ENCODE assay signal across 9 mouse cellular contexts in genomic region chr17:35021842-35022477, GRCm38 (mm10). TPM values are rescaled to one million over a fixed set of nuclear protein-coding genes. Genes with fewer than 3 reads are reported as not detected.
DNase-seq lines count a peak whose midpoint lies in the region; ATAC-seq lines count a peak whose summit lies in the region.
"Had no signal": no experiment of that assay in that cellular context is flagged by ENCODE, and none has a peak within 500 bp of the region (broad histone marks: within the 10 kb centered on the region; RNA-seq: fewer than 3 reads in every experiment).

No protein-coding gene starts in this region.

- H3K4me1 ChIP-seq in kidney, embryonic 14.5 days (ENCODE audit: control insufficient read depth, insufficient read depth, low read length), result peaks cover 16% of the 10 kb centered on the region
- H3K4me1 ChIP-seq in limb, embryonic 11.5 days (ENCODE audit: control insufficient read depth, insufficient read depth, low read length), result 0 out of 2 replicates have a peak, but pooled peaks cover 2% of the 10 kb centered on the region

- no peak overlapping the region for H3K4me2 ChIP-seq in kidney, embryonic 14.5 days (replicated peaks; ENCODE audit: low read depth, low read length)
- peak overlapping the region; percentile 22; the same call in 1 of the 2 replicates for H3K4me2 ChIP-seq in limb, embryonic 11.5 days (ENCODE audit: low read depth, severe bottlenecking)

- H3K9me3 ChIP-seq in kidney, embryonic 14.5 days (ENCODE audit: control insufficient read depth, low read length), result no peaks in the 10 kb centered on the region
- no peaks in the 10 kb centered on the region for H3K9me3 ChIP-seq in limb, embryonic 11.5 days (ENCODE audit: control insufficient read depth, low read length)
- H3K9me3 ChIP-seq: neural tube, embryonic 13.5 days had no signal

- H3K36me3 ChIP-seq in kidney, embryonic 14.5 days (ENCODE audit: control insufficient read depth, insufficient read depth, low read length), result no peaks in the 10 kb centered on the region; the same call in 1 of the 2 replicates
- no peaks in the 10 kb centered on the region for H3K36me3 ChIP-seq in limb, embryonic 11.5 days (ENCODE audit: control insufficient read depth, insufficient read depth, low read length)

- H3K4me3 ChIP-seq in kidney, embryonic 14.5 days (ENCODE audit: low read length), result no peak overlapping the region
- no peak overlapping the region for H3K4me3 ChIP-seq in limb, embryonic 11.5 days (ENCODE audit: low read depth, low read length)
- H3K4me3 ChIP-seq: neural tube, embryonic 13.5 days had no signal

- no peak for ATAC-seq in kidney, embryonic 14.5 days (ENCODE audit: low FRiP score, low TSS enrichment)
- ATAC-seq in limb, embryonic 11.5 days (ENCODE audit: insufficient number of reproducible peaks, low FRiP score, low TSS enrichment, low read depth), result no peak
- peak; percentile 76 for ATAC-seq in megakaryocyte-erythroid progenitor cell, adult 5-6 weeks (replicated peaks; ENCODE audit: low FRiP score, low TSS enrichment, poor library complexity, severe bottlenecking)

- WGBS in kidney, embryonic 14.5 days, result 66% methylated on average over 6 of the region's 6 CpGs
- WGBS in limb, embryonic 11.5 days, result 70% methylated on average over 6 of the region's 6 CpGs

- H3K9ac ChIP-seq in kidney, embryonic 14.5 days (ENCODE audit: low read depth, low read length), result no peak overlapping the region
- H3K9ac ChIP-seq in limb, embryonic 11.5 days (ENCODE audit: low read length), result no peak overlapping the region

- DNase-seq in kidney, adult 8-10 months, result no peak
- peak; percentile 58 to 63 for DNase-seq in heart, adult 18-20 months
- no peak for DNase-seq in limb, embryonic 11.5 days (ENCODE audit: low spot score)
- no peak for DNase-seq in urinary bladder, postnatal 10 days (ENCODE audit: low spot score)
- DNase-seq in cerebellum, adult 8-10 months, result no peak
- no peak for DNase-seq in adrenal gland, adult 2 months

- H3K27me3 ChIP-seq in kidney, embryonic 14.5 days (ENCODE audit: control insufficient read depth, insufficient read depth, low read length), result no peaks in the 10 kb centered on the region
- H3K27me3 ChIP-seq in limb, embryonic 11.5 days (ENCODE audit: control insufficient read depth, insufficient read depth, low read length), result no peaks in the 10 kb centered on the region
- H3K27me3 ChIP-seq: neural tube, embryonic 13.5 days had no signal

- peak overlapping the region; percentile 73; the same call in 1 of the 2 replicates for H3K27ac ChIP-seq in kidney, embryonic 14.5 days (ENCODE audit: low read depth, low read length)
- H3K27ac ChIP-seq in limb, embryonic 11.5 days (replicated peaks; ENCODE audit: low read depth, low read length), result no peak overlapping the region
- H3K27ac ChIP-seq: neural tube, embryonic 13.5 days had no signal

RNA-seq across cellular contexts. Expression of gene Vwa7, which starts 5.6 kb away (rescaled TPM):
- polyA plus RNA-seq in kidney, embryonic 14.5 days (2014; fragmentation: Nextera tagmentation; extraction: Ambion mirVana), result 0.13 and 0.28 TPM in 2 replicates
- total RNA-seq in heart, adult 18-20 months (2021), result 10 to 100 TPM; 13.1 to 14.1 TPM
- 0.07 and 0.16 TPM in 2 replicates for polyA plus RNA-seq in limb, embryonic 11.5 days (2014; fragmentation: Nextera tagmentation; extraction: Ambion mirVana)
- 0.31 and 0.54 TPM in 2 replicates for total RNA-seq in megakaryocyte-erythroid progenitor cell, adult 5-6 weeks (2014; fragmentation: Nextera tagmentation)
- 0.15 and 0.19 TPM in 2 replicates for total RNA-seq in megakaryocyte-erythroid progenitor cell, adult 5-6 weeks (2017)
- total RNA-seq in adrenal gland, adult 2 months (2021), result under 1 TPM; 0.26 to 0.55 TPM
- 0.97 and 1.8 TPM in 2 replicates for polyA plus RNA-seq in adrenal gland, adult 2 months (2012; rRNA removed)

RNA-seq across cellular contexts. Expression of gene Sapcd1, which starts 5.9 kb away (rescaled TPM):
- polyA plus RNA-seq in kidney, embryonic 14.5 days (2014; fragmentation: Nextera tagmentation; extraction: Ambion mirVana), result 6.6 and 10.9 TPM in 2 replicates
- not detected for total RNA-seq in heart, adult 18-20 months (2021)
- 1.4 TPM in 2 replicates for polyA plus RNA-seq in limb, embryonic 11.5 days (2014; fragmentation: Nextera tagmentation; extraction: Ambion mirVana)
- total RNA-seq in megakaryocyte-erythroid progenitor cell, adult 5-6 weeks (2014; fragmentation: Nextera tagmentation), result 9.4 and 14.7 TPM in 2 replicates
- total RNA-seq in megakaryocyte-erythroid progenitor cell, adult 5-6 weeks (2017), result 4.2 TPM in 1 of 2 replicates, not detected in the other
- total RNA-seq in adrenal gland, adult 2 months (2021), result under 1 TPM in 1 of 2 experiments, not detected in 1; 0.79 TPM
- polyA plus RNA-seq in adrenal gland, adult 2 months (2012; rRNA removed), result 0.83 and 2.0 TPM in 2 replicates

RNA-seq across cellular contexts. Expression of gene Vars, which starts 21.2 kb away (rescaled TPM):
- polyA plus RNA-seq in kidney, embryonic 14.5 days (2014; fragmentation: Nextera tagmentation; extraction: Ambion mirVana), result 96.4 and 137 TPM in 2 replicates
- total RNA-seq in heart, adult 18-20 months (2021), result 10 to 100 TPM; 32.4 to 35.1 TPM
- polyA plus RNA-seq in limb, embryonic 11.5 days (2014; fragmentation: Nextera tagmentation; extraction: Ambion mirVana), result 124 and 140 TPM in 2 replicates
- total RNA-seq in megakaryocyte-erythroid progenitor cell, adult 5-6 weeks (2014; fragmentation: Nextera tagmentation), result 137 and 213 TPM in 2 replicates
- total RNA-seq in megakaryocyte-erythroid progenitor cell, adult 5-6 weeks (2017), result 226 and 342 TPM in 2 replicates
- total RNA-seq in adrenal gland, adult 2 months (2021), result 10 to 100 TPM; 57.9 to 60.2 TPM
- polyA plus RNA-seq in adrenal gland, adult 2 months (2012; rRNA removed), result 178 and 214 TPM in 2 replicates

RNA-seq across cellular contexts. Expression of gene Msh5, which starts 24.6 kb away (rescaled TPM):
- 4.9 and 5.9 TPM in 2 replicates for polyA plus RNA-seq in kidney, embryonic 14.5 days (2014; fragmentation: Nextera tagmentation; extraction: Ambion mirVana)
- total RNA-seq in heart, adult 18-20 months (2021), result not detected
- 3.5 and 3.7 TPM in 2 replicates for polyA plus RNA-seq in limb, embryonic 11.5 days (2014; fragmentation: Nextera tagmentation; extraction: Ambion mirVana)
- total RNA-seq in megakaryocyte-erythroid progenitor cell, adult 5-6 weeks (2014; fragmentation: Nextera tagmentation), result 10.0 and 10.6 TPM in 2 replicates
- 2.4 and 3.1 TPM in 2 replicates for total RNA-seq in megakaryocyte-erythroid progenitor cell, adult 5-6 weeks (2017)
- total RNA-seq in adrenal gland, adult 2 months (2021), result under 1 TPM; 0.75 to 0.93 TPM
- 1.3 and 1.7 TPM in 2 replicates for polyA plus RNA-seq in adrenal gland, adult 2 months (2012; rRNA removed)

RNA-seq across cellular contexts. Expression of gene Clic1, which starts 27.8 kb away (rescaled TPM):
- polyA plus RNA-seq in kidney, embryonic 14.5 days (2014; fragmentation: Nextera tagmentation; extraction: Ambion mirVana), result 72.1 and 172 TPM in 2 replicates
- total RNA-seq in heart, adult 18-20 months (2021), result 10 to 100 TPM; 30.4 to 32.4 TPM
- polyA plus RNA-seq in limb, embryonic 11.5 days (2014; fragmentation: Nextera tagmentation; extraction: Ambion mirVana), result 52.1 and 76.7 TPM in 2 replicates
- 126 and 137 TPM in 2 replicates for total RNA-seq in megakaryocyte-erythroid progenitor cell, adult 5-6 weeks (2014; fragmentation: Nextera tagmentation)
- 137 and 183 TPM in 2 replicates for total RNA-seq in megakaryocyte-erythroid progenitor cell, adult 5-6 weeks (2017)
- total RNA-seq in adrenal gland, adult 2 months (2021), result 100 to 1,000 TPM in 1 of 2 experiments, 10 to 100 TPM in 1; 80.8 to 136 TPM
- polyA plus RNA-seq in adrenal gland, adult 2 months (2012; rRNA removed), result 62.2 and 64.1 TPM in 2 replicates

Comparison
In these comparisons a context has a peak if more than half of its experiments do, and no peak if none do; other contexts are left out.
1. DNase-seq: peak in heart, adult 18-20 months (2 of 2); none in kidney, adult 8-10 months (0 of 2), limb, embryonic 11.5 days (single experiment), urinary bladder, postnatal 10 days (single experiment), cerebellum, adult 8-10 months (single experiment) and adrenal gland, adult 2 months (single experiment).
2. RNA of gene Vwa7, which starts 5.6 kb away (total RNA-seq): 13.1 to 14.1 TPM in heart, adult 18-20 months; 0.26 to 0.55 TPM in adrenal gland, adult 2 months and 0.15 to 0.54 TPM in megakaryocyte-erythroid progenitor cell, adult 5-6 weeks; every median in the first group is over 4 times any median in the second.